Mouse (Mus musculus) E14TG2a.4 (cell line): ENCODE results near the gene Ccdc152.

Experiments
- CTCF ChIP-seq: conservative IDR thresholded peaks from 2 replicates; pipeline ENCODE4 v1.5.1; 2014; ENCODE audit warnings: low read length
- NANOG ChIP-seq: IDR thresholded peaks from 2 replicates; pipeline ENCODE4 v1.6.1; 2014; ENCODE audit warnings: borderline replicate concordance, low read length, mixed read lengths
- POU5F1 ChIP-seq: IDR thresholded peaks from 2 replicates; pipeline ENCODE4 v1.6.1; 2014; ENCODE audit warnings: low read length, borderline replicate concordance

GRCm38 (mm10) chr15:3251718-3252067, 51.6 kb downstream of the Ccdc152 start:
- TF ChIP-seq CTCF, result no peak
- no peak for TF ChIP-seq NANOG
- no peak for TF ChIP-seq POU5F1
